Mouse (Mus musculus): Measurements from ENCODE around the gene Ube2ql1. TPM values are rescaled to one million over a fixed set of nuclear protein-coding genes. Genes with fewer than 3 reads are reported as not detected.

Gene Ube2ql1
- polyA plus RNA-seq, 1 experiment from 2014 or later, result 49.4 TPM

- Histone ChIP-seq H3K27ac (no peak overlapping the region), H3K36me3 (replicated peaks; ENCODE audit: control insufficient read depth, insufficient read depth) (no peaks in the 10 kb centered on the region), H3K9me3 (ENCODE audit: control insufficient read depth, low read length) (no peaks in the 10 kb centered on the region), H3K4me3 (replicated peaks; ENCODE audit: low read length) (no peak overlapping the region), H3K9ac (no peak overlapping the region), H3K4me1 (replicated peaks; ENCODE audit: control insufficient read depth, insufficient read depth, low read length) (no peaks in the 10 kb centered on the region), H3K27me3 (ENCODE audit: control insufficient read depth, insufficient read depth, low read length) (no peaks in the 10 kb centered on the region; the same call in 1 of the 2 replicates), H3K4me2 (replicated peaks) (no peak overlapping the region)
- WGBS, result 95% methylated on average over 2 of the region's 2 CpGs
- DNase-seq (ENCODE audit: low spot score) (no peak), ATAC-seq (ENCODE audit: low FRiP score) (no peak)
Measured at GRCm38 (mm10) chr13:69752875-69753274, 13.2 kb upstream of the Ube2ql1 start.

- Histone ChIP-seq H3K9me3 (ENCODE audit: control insufficient read depth, low read length) (no peaks in the 10 kb centered on the region), H3K4me2 (replicated peaks) (no peak overlapping the region), H3K9ac (no peak overlapping the region), H3K36me3 (replicated peaks; ENCODE audit: control insufficient read depth, insufficient read depth) (no peaks in the 10 kb centered on the region), H3K4me1 (replicated peaks; ENCODE audit: control insufficient read depth, insufficient read depth, low read length) (no peaks in the 10 kb centered on the region), H3K27me3 (ENCODE audit: control insufficient read depth, insufficient read depth, low read length) (no peaks in the 10 kb centered on the region; the same call in 1 of the 2 replicates), H3K4me3 (replicated peaks; ENCODE audit: low read length) (no peak overlapping the region), H3K27ac (no peak overlapping the region)
- ATAC-seq (ENCODE audit: low FRiP score) (no peak), DNase-seq (ENCODE audit: low spot score) (no peak)
- WGBS, result 92% methylated on average over 6 of the region's 6 CpGs
Measured at GRCm38 (mm10) chr13:69751510-69751909, 11.8 kb upstream of the Ube2ql1 start.

- H3K4me1 ChIP-seq (replicated peaks; ENCODE audit: control insufficient read depth, insufficient read depth, low read length), result no peaks in the 10 kb centered on the region
- ATAC-seq (ENCODE audit: low FRiP score), result no peak
- WGBS, result 38% methylated on average over 4 of the region's 4 CpGs
- H3K36me3 ChIP-seq (replicated peaks; ENCODE audit: control insufficient read depth, insufficient read depth), result no peaks in the 10 kb centered on the region
- no peaks in the 10 kb centered on the region; the same call in 1 of the 2 replicates for H3K27me3 ChIP-seq (ENCODE audit: control insufficient read depth, insufficient read depth, low read length)
- H3K27ac ChIP-seq, result no peak overlapping the region
- H3K4me3 ChIP-seq (replicated peaks; ENCODE audit: low read length), result no peak overlapping the region
- H3K9me3 ChIP-seq (ENCODE audit: control insufficient read depth, low read length), result no peaks in the 10 kb centered on the region
- no peak for DNase-seq (ENCODE audit: low spot score)
- H3K9ac ChIP-seq, result no peak overlapping the region
- H3K4me2 ChIP-seq (replicated peaks), result no peak overlapping the region
Measured at GRCm38 (mm10) chr13:69748756-69749155, 9.1 kb upstream of the Ube2ql1 start.

GRCm38 (mm10) chr13:69740331-69741285, 919 bp upstream of the Ube2ql1 start:
- DNase-seq (ENCODE audit: low spot score) (peak; percentile 71), ATAC-seq (ENCODE audit: low FRiP score) (peak; percentile 29)
- peak overlapping the region; percentile 70 for H3K9ac ChIP-seq
- no peaks in the 10 kb centered on the region for H3K27me3 ChIP-seq (ENCODE audit: control insufficient read depth, insufficient read depth, low read length)
- no peaks in the 10 kb centered on the region for H3K36me3 ChIP-seq (replicated peaks; ENCODE audit: control insufficient read depth, insufficient read depth)
- peak overlapping the region; percentile 92 for H3K4me2 ChIP-seq (replicated peaks)
- peak overlapping the region; percentile 98 for H3K27ac ChIP-seq
- H3K4me1 ChIP-seq (replicated peaks; ENCODE audit: control insufficient read depth, insufficient read depth, low read length), result peaks cover 19% of the 10 kb centered on the region; the same call in 1 of the 2 replicates
- peak overlapping the region; percentile 95 for H3K4me3 ChIP-seq (replicated peaks; ENCODE audit: low read length)
- no peaks in the 10 kb centered on the region for H3K9me3 ChIP-seq (ENCODE audit: control insufficient read depth, low read length)
- WGBS, result 1% methylated on average over 29 of the region's 29 CpGs

DNA sequence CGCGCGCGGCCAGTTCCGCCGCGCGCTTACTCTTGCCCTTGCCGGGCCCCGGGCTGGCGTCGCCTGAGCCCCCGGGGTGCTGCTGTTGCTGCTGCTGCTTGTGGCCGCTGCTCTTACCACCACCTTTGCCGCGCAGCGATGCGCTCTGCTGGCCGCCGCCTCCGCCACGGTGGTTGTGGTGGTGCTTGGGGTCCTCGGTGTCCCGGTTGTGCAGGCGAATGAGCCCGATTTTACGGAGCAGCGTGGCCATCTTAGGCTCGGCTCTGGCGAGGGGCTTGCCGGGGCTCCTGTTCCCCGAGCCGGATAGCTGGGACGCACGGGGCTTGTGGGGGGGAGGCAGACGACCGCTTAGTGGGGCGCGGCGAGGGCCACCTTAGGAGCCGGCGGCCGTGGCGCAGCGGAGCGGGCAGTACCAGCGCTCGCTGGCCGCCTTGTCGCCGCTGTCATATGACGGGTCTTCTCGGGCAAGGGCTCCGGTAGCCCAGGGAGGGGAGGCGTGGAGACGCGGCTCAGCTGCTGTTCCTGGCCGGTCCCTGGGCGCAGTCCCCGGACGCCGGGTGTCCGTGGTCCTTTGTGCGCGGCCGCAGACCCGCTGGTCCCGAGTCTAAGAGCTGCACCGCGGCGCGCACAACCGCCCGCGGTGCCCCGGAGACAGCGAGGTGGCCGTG, 464 bp downstream of the Ube2ql1 start:
- H3K4me1 ChIP-seq (replicated peaks; ENCODE audit: control insufficient read depth, insufficient read depth, low read length), result peaks cover 33% of the 10 kb centered on the region
- peak; percentile 68 for ATAC-seq (ENCODE audit: low FRiP score)
- peak overlapping the region; percentile 95 for H3K4me3 ChIP-seq (replicated peaks; ENCODE audit: low read length)
- H3K9me3 ChIP-seq (ENCODE audit: control insufficient read depth, low read length), result no peaks in the 10 kb centered on the region
- peak overlapping the region; percentile 92 for H3K4me2 ChIP-seq (replicated peaks)
- no peak for DNase-seq (ENCODE audit: low spot score)
- no peaks in the 10 kb centered on the region for H3K27me3 ChIP-seq (ENCODE audit: control insufficient read depth, insufficient read depth, low read length)
- H3K36me3 ChIP-seq (replicated peaks; ENCODE audit: control insufficient read depth, insufficient read depth), result no peaks in the 10 kb centered on the region
- H3K27ac ChIP-seq, result peak overlapping the region; percentile 98
- WGBS, result under 1% methylated on average over 67 of the region's 78 CpGs
- peak overlapping the region; percentile 97 for H3K9ac ChIP-seq

GRCm38 (mm10) chr13:69738461-69738971, 1.2 kb downstream of the Ube2ql1 start:
- Histone ChIP-seq H3K9me3 (ENCODE audit: control insufficient read depth, low read length) (no peaks in the 10 kb centered on the region), H3K9ac (peak overlapping the region; percentile 97), H3K4me2 (replicated peaks) (peak overlapping the region; percentile 92), H3K36me3 (replicated peaks; ENCODE audit: control insufficient read depth, insufficient read depth) (no peaks in the 10 kb centered on the region), H3K27ac (peak overlapping the region; percentile 98), H3K27me3 (ENCODE audit: control insufficient read depth, insufficient read depth, low read length) (no peaks in the 10 kb centered on the region), H3K4me1 (replicated peaks; ENCODE audit: control insufficient read depth, insufficient read depth, low read length) (peaks cover 37% of the 10 kb centered on the region), H3K4me3 (replicated peaks; ENCODE audit: low read length) (peak overlapping the region; percentile 95)
- no peak for ATAC-seq (ENCODE audit: low FRiP score)
- peak; percentile 52 for DNase-seq (ENCODE audit: low spot score)
- WGBS, result under 1% methylated on average over 38 of the region's 40 CpGs

DNA sequence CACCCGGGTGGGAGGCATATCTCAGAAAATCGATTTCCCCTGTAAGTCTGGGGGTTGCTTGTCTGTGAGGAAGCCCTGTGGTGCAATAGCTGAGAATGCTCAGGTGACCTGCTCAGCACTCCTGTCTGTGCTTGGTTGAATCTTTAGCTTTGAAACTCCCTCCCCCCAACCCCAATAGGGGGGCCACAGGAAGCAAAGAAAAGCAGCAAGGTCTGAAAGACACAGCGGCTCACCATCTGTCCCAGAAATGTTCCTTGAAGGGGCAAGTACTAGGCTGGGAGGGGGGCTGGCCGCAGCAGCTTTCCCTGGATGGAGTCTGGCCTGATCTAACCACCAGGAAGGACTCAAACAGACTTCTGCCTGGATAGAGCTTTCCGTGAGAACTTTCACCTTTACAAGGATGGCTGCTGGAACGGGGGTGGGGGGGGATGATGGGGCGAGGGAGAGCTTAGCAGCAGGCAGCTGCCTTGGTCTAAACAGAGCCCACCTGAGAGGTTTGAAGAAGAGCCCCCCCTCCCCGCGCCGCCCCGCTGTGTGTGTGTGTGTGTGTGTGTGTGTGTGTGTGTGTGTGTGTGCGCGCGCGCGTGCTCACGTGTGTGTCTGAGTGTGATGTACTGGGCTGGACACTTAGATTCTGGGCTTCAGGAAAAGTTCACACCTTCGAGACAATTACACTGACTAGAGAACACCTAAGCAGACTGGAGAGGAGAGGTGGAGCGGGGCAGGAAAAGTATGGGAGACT, 2.1 kb downstream of the Ube2ql1 start:
- WGBS, result 9% methylated on average over 15 of the region's 19 CpGs
- peaks cover 43% of the 10 kb centered on the region for H3K4me1 ChIP-seq (replicated peaks; ENCODE audit: control insufficient read depth, insufficient read depth, low read length)
- peak overlapping the region; percentile 95 for H3K4me3 ChIP-seq (replicated peaks; ENCODE audit: low read length)
- no peak for DNase-seq (ENCODE audit: low spot score)
- H3K27ac ChIP-seq, result peak overlapping the region; percentile 17; the same call in 1 of the 2 replicates
- H3K4me2 ChIP-seq (replicated peaks), result peak overlapping the region; percentile 92
- H3K9me3 ChIP-seq (ENCODE audit: control insufficient read depth, low read length), result no peaks in the 10 kb centered on the region
- peak overlapping the region; percentile 97 for H3K9ac ChIP-seq
- ATAC-seq (ENCODE audit: low FRiP score), result no peak
- H3K36me3 ChIP-seq (replicated peaks; ENCODE audit: control insufficient read depth, insufficient read depth), result peaks cover 2% of the 10 kb centered on the region; the same call in 1 of the 2 replicates
- no peaks in the 10 kb centered on the region for H3K27me3 ChIP-seq (ENCODE audit: control insufficient read depth, insufficient read depth, low read length)

DNA sequence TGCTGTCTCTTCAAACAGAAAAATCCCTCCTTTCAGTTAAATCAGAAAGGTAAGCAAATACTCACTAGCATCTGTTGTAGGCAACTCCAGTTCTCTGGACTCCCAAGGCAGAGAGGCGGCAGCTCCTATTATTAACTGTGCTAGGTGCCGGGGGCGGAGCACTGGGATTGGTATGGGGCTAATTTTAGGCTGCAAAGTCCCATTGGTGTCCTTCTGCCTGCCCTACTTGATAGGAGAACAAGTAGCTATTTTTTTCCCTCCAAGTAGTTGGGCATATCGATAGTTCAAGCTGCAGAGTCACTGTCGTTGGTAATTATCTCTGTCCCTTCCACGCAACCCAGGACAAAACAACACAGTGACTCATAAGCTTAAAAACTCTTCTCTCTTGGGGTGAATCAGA, 7.1 kb downstream of the Ube2ql1 start:
- Histone ChIP-seq H3K27ac (no peak overlapping the region), H3K36me3 (replicated peaks; ENCODE audit: control insufficient read depth, insufficient read depth) (peaks cover 17% of the 10 kb centered on the region), H3K9me3 (ENCODE audit: control insufficient read depth, low read length) (no peaks in the 10 kb centered on the region), H3K4me1 (replicated peaks; ENCODE audit: control insufficient read depth, insufficient read depth, low read length) (peaks cover 39% of the 10 kb centered on the region), H3K9ac (no peak overlapping the region), H3K4me3 (replicated peaks; ENCODE audit: low read length) (0 out of 2 replicates have a peak overlapping the region, but pooled peaks have one; percentile 0), H3K4me2 (replicated peaks) (peak overlapping the region; percentile 20), H3K27me3 (ENCODE audit: control insufficient read depth, insufficient read depth, low read length) (no peaks in the 10 kb centered on the region)
- WGBS, result 90% methylated on average over 6 of the region's 6 CpGs
- ATAC-seq (ENCODE audit: low FRiP score) (no peak), DNase-seq (ENCODE audit: low spot score) (no peak)
